Mouse (Mus musculus): ENCODE measurements at regions not wholly inside any gene's neighbourhood (a gene's known extent, or its start where the extent isn't known, plus 50 kb on each side); places are given as distances from the start of the nearest gene placed in this dataset.

DNA sequence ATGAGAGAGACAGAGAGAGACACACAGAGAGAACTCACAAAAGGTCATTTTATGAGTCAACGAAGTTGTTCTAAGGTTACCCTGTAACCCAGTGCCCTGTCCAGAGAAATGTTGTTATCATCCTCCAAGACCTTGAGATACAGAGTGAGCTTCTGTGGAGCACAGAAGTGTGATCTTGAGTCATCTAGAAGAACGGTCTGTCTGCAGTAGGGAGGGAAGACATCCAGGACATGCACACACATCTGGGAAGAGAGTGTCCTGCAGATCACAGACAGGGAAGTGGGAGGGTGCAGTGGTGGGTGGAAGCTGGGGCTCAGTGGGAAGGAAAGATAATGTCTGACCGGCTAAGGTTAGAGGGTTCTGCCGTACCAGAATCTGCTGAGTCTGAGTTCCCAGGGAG is 155.3 kb downstream of the Fam169b start:
- no peak for DNase-seq

DNA sequence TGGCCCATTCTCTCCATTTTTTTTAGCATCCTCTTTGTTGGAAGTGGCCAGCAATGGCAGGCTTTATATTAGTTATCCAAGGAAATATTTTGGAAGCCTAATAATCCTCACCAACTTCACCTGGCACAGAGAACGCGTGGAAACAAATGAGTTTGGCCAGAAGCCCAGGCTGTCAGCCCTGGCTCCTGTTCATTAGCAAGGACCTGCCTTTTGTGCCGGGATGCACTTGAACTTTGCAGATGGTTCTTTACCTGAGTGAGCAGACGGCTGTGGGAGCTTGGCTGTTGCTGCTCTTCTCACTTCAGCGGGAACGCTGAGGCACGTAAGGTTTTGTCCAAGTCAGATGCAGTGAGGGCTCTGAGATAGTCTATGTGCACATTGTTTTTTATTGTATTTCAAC is 142.3 kb downstream of the Fam169b start:
- DNase-seq, result no peak

DNA sequence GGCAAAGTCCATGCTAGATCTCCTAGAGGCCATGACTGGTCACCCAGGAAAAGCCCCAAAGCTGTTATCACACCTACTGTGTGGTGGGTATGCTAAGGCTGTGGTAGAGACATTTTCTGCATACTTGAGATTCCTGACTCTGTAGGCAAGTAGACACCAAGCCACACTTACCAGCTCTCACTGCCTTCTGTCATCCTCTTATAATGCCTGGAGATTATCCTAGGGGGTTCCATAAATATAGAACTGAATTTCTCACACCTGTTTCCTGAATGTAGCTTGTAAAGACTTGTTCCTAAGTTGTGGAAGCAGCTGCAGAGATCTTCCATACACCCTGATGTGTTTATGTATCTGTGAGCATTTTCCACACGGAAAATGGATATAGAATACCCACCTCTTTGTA is 139.1 kb downstream of the Fam169b start:
- DNase-seq, result no peak
